Mouse (Mus musculus): Measurements from ENCODE around the gene Ndufb11.

DNA sequence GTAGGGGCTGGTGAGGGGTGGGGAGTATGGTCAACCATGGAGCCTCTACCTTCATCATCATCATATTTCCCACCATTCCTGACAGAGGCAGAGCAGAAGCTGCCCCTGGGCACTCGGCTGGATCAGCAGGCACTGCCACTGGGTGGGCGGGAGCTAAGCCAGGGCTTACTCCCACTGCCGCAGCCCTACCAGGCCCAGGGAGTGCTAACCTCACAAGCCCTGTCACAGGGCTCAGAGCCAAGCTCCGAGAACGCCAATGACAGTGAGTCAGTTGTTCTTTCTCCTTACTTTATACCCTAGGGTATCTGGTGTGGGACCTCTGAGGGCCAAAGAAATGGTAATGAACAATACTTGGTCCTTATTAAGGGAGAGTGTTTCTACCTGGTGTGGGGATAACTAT, 27.4 kb upstream of the Ndufb11 start:
- TF ChIP-seq CTCF (IDR thresholded peaks at IDR 0.05; ENCODE audit: borderline replicate concordance, control insufficient read depth, extremely low read depth, insufficient read depth, low read length, poor library complexity), result no peak
- TF ChIP-seq POLR2A (IDR thresholded peaks at IDR 0.05; ENCODE audit: control insufficient read depth, extremely low read depth, insufficient read depth, low read length, poor library complexity), result no peak

Data from thymus, adult 2 months (tissue).